Comparison of ENCODE assay signal across 28 mouse cellular contexts in the genomic region with DNA sequence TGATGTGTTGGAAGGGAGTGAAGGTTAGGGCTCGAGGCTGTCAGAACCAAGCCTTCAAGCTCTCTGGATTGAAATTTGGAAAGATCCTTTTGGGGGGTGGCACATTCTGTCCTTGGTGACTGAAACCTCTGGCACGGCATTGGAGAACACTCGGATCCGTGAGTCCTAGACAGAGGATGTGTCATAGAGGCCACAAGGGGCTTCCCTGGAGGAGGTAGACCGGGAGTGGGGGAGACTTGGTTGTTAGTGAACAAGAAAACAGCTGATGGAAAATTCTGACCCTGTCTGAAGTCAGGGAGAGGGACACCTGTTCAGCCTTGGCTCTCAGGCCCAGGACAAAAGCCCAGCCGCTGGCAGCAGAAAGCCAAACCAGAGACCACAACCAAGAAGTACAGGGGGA. TPM values are rescaled to one million over a fixed set of nuclear protein-coding genes. Genes with fewer than 3 reads are reported as not detected.
DNase-seq lines count a peak whose midpoint lies in the region; ATAC-seq and TF ChIP-seq lines count a peak whose summit lies in the region.
"Had no signal": no experiment of that assay in that cellular context is flagged by ENCODE, and none has a peak within 500 bp of the region (broad histone marks: within the 10 kb centered on the region; RNA-seq: fewer than 3 reads in every experiment).

No protein-coding gene starts in this region.

- H3K4me1 ChIP-seq in kidney, embryonic 15.5 days: peaks cover 16% of the 10 kb centered on the region
- peaks cover 16% of the 10 kb centered on the region; the same call in 1 of the 2 replicates for H3K4me1 ChIP-seq in intestine, embryonic 15.5 days (replicated peaks)
- H3K4me1 ChIP-seq in intestine, postnatal 0 days (replicated peaks; ENCODE audit: control insufficient read depth, insufficient read depth, low read length): no peaks in the 10 kb centered on the region; the same call in 1 of the 2 replicates
- H3K4me1 ChIP-seq in liver, postnatal 0 days (ENCODE audit: insufficient read depth): peaks cover 32% of the 10 kb centered on the region
- H3K4me1 ChIP-seq: hindbrain, embryonic 13.5 days; limb, embryonic 15.5 days; stomach, embryonic 15.5 days had no signal

- H3K27me3 ChIP-seq in kidney, embryonic 15.5 days: no peaks in the 10 kb centered on the region
- H3K27me3 ChIP-seq in intestine, embryonic 15.5 days (replicated peaks): no peaks in the 10 kb centered on the region
- no peaks in the 10 kb centered on the region for H3K27me3 ChIP-seq in intestine, postnatal 0 days (replicated peaks; ENCODE audit: control insufficient read depth, insufficient read depth, low read length)
- no peaks in the 10 kb centered on the region for H3K27me3 ChIP-seq in liver, postnatal 0 days (ENCODE audit: insufficient read depth, low read length)
- H3K27me3 ChIP-seq: limb, embryonic 15.5 days; neural tube, embryonic 13.5 days; stomach, embryonic 15.5 days had no signal

- no peaks in the 10 kb centered on the region for H3K36me3 ChIP-seq in kidney, embryonic 15.5 days
- H3K36me3 ChIP-seq in intestine, embryonic 15.5 days: no peaks in the 10 kb centered on the region
- peaks cover 29% of the 10 kb centered on the region; the same call in 1 of the 2 replicates for H3K36me3 ChIP-seq in intestine, postnatal 0 days (ENCODE audit: control insufficient read depth, insufficient read depth)
- peaks cover 14% of the 10 kb centered on the region for H3K36me3 ChIP-seq in liver, postnatal 0 days (replicated peaks; ENCODE audit: insufficient read depth, low read length)
- H3K36me3 ChIP-seq: forebrain, embryonic 10.5 days; heart, embryonic 12.5 days; hindbrain, embryonic 13.5 days; limb, embryonic 15.5 days; neural tube, embryonic 13.5 days; stomach, embryonic 15.5 days had no signal

- no peak overlapping the region for H3K4me3 ChIP-seq in kidney, embryonic 15.5 days (replicated peaks)
- no peak overlapping the region for H3K4me3 ChIP-seq in intestine, embryonic 15.5 days (replicated peaks)
- no peak overlapping the region for H3K4me3 ChIP-seq in intestine, postnatal 0 days (ENCODE audit: low read depth, low read length)
- H3K4me3 ChIP-seq in liver, postnatal 0 days (ENCODE audit: low read depth, low read length): no peak overlapping the region
- H3K4me3 ChIP-seq: forebrain, embryonic 10.5 days; heart, embryonic 12.5 days; hindbrain, embryonic 13.5 days; limb, embryonic 15.5 days; myocyte; neural tube, embryonic 13.5 days; stomach, embryonic 15.5 days had no signal

- no peaks in the 10 kb centered on the region for H3K9me3 ChIP-seq in kidney, embryonic 15.5 days (replicated peaks)
- no peaks in the 10 kb centered on the region for H3K9me3 ChIP-seq in intestine, embryonic 15.5 days
- H3K9me3 ChIP-seq in intestine, postnatal 0 days (ENCODE audit: control insufficient read depth): no peaks in the 10 kb centered on the region
- H3K9me3 ChIP-seq in liver, postnatal 0 days (ENCODE audit: low read length): no peaks in the 10 kb centered on the region
- H3K9me3 ChIP-seq: forebrain, embryonic 10.5 days; heart, embryonic 12.5 days; hindbrain, embryonic 13.5 days; limb, embryonic 15.5 days; neural tube, embryonic 13.5 days; stomach, embryonic 15.5 days had no signal

- no peak for TF ChIP-seq EP300 in liver, postnatal 0 days (IDR thresholded peaks at IDR 0.05; ENCODE audit: low read depth)

- DNase-seq in kidney, adult 11 months: no peak
- DNase-seq in liver, postnatal 0 days: no peak
- no peak for DNase-seq in heart, postnatal 10 days
- DNase-seq in left cerebral cortex, postnatal 4 days: no peak
- DNase-seq: cerebellum, adult 9-10 months; gastrocnemius, postnatal 14 days; heart, adult 11 months; kidney, postnatal 4 days; lung, postnatal 4 days; right cerebral cortex, postnatal 4 days; thymus, postnatal 25 days had no signal

- no peak; the same call in 1 of the 2 replicates for ATAC-seq in kidney, embryonic 15.5 days (replicated peaks; ENCODE audit: low FRiP score)
- no peak for ATAC-seq in intestine, embryonic 15.5 days
- ATAC-seq in intestine, postnatal 0 days: no peak
- peak; percentile 3; the same call in 1 of the 2 replicates for ATAC-seq in liver, postnatal 0 days
- ATAC-seq: activated CD4-positive, CD25-positive, alpha-beta regulatory T cell, adult 4 months; forebrain, embryonic 16.5 days; midbrain, embryonic 16.5 days had no signal

- no peak overlapping the region for H3K9ac ChIP-seq in kidney, embryonic 15.5 days
- 0 out of 2 replicates have a peak overlapping the region, but pooled peaks have one; percentile 17 for H3K9ac ChIP-seq in intestine, embryonic 15.5 days
- no peak overlapping the region for H3K9ac ChIP-seq in intestine, postnatal 0 days (ENCODE audit: low read depth, low read length)
- H3K9ac ChIP-seq in liver, postnatal 0 days (replicated peaks): peak overlapping the region; percentile 36; the same call in 1 of the 2 replicates
- H3K9ac ChIP-seq: heart, embryonic 12.5 days; hindbrain, embryonic 13.5 days; limb, embryonic 15.5 days; neural tube, embryonic 13.5 days; stomach, embryonic 15.5 days had no signal

- intact Hi-C loops in heart, postnatal 10 days (cut with DNase I): no loop called here
- intact Hi-C loops in left cerebral cortex, postnatal 4 days (cut with DNase I): no loop called here

- no peak overlapping the region for H3K4me2 ChIP-seq in kidney, embryonic 15.5 days
- 0 out of 2 replicates have a peak overlapping the region, but pooled peaks have one; percentile 17 for H3K4me2 ChIP-seq in intestine, embryonic 15.5 days (replicated peaks)
- H3K4me2 ChIP-seq in intestine, postnatal 0 days (replicated peaks; ENCODE audit: low read depth): no peak overlapping the region
- peak overlapping the region; percentile 7; the same call in 1 of the 2 replicates for H3K4me2 ChIP-seq in liver, postnatal 0 days (ENCODE audit: low read depth, low read length)
- H3K4me2 ChIP-seq: heart, embryonic 12.5 days; hindbrain, embryonic 13.5 days; limb, embryonic 15.5 days; neural tube, embryonic 13.5 days; stomach, embryonic 15.5 days had no signal

- WGBS in kidney, embryonic 15.5 days: 75% methylated on average over 6 of the region's 6 CpGs
- 53% methylated on average over 6 of the region's 6 CpGs for WGBS in intestine, embryonic 15.5 days
- WGBS in intestine, postnatal 0 days: 41% methylated on average over 6 of the region's 6 CpGs
- WGBS in liver, postnatal 0 days (ENCODE audit: insufficient replicate concordance): 75% methylated on average over 6 of the region's 6 CpGs

- no peak for TF ChIP-seq CTCF in intestine, postnatal 0 days (IDR thresholded peaks at IDR 0.05; ENCODE audit: low read depth)
- TF ChIP-seq CTCF in liver, postnatal 0 days (IDR thresholded peaks at IDR 0.05; ENCODE audit: low read depth): no peak

- H3K27ac ChIP-seq in kidney, embryonic 15.5 days: peak overlapping the region; percentile 60
- H3K27ac ChIP-seq in intestine, embryonic 15.5 days: peak overlapping the region; percentile 77
- peak overlapping the region; percentile 21; the same call in 1 of the 2 replicates for H3K27ac ChIP-seq in intestine, postnatal 0 days (ENCODE audit: low read depth, low read length)
- peak overlapping the region; percentile 78 for H3K27ac ChIP-seq in liver, postnatal 0 days (ENCODE audit: low read depth)
- H3K27ac ChIP-seq: forebrain, embryonic 10.5 days; hindbrain, embryonic 13.5 days; limb, embryonic 15.5 days; neural tube, embryonic 13.5 days; stomach, embryonic 15.5 days had no signal

RNA-seq across cellular contexts. Expression of a gene that starts 47.1 kb away (rescaled TPM):
- polyA plus RNA-seq in kidney, embryonic 15.5 days (2015; fragmentation: Nextera tagmentation; extraction: Ambion mirVana): 29.2 and 30.6 TPM in 2 replicates
- polyA plus RNA-seq in intestine, embryonic 15.5 days (2015; fragmentation: Nextera tagmentation; extraction: Ambion mirVana): 25.7 and 26.5 TPM in 2 replicates
- 10.4 and 10.9 TPM in 2 replicates for polyA plus RNA-seq in intestine, postnatal 0 days (2015; fragmentation: Nextera tagmentation; extraction: Ambion mirVana)
- polyA plus RNA-seq in liver, postnatal 0 days (2015; fragmentation: Nextera tagmentation; extraction: Ambion mirVana): 6.7 and 9.5 TPM in 2 replicates
- 10 to 100 TPM; 13.6 to 14.2 TPM for total RNA-seq in heart, postnatal 10 days (2021)
- 10 to 100 TPM; 40.1 to 46.8 TPM for total RNA-seq in left cerebral cortex, postnatal 4 days (2021)

RNA-seq across cellular contexts. Expression of a gene that starts 48.4 kb away (rescaled TPM):
- 18.6 and 19.4 TPM in 2 replicates for polyA plus RNA-seq in kidney, embryonic 15.5 days (2015; fragmentation: Nextera tagmentation; extraction: Ambion mirVana)
- 85.1 and 85.9 TPM in 2 replicates for polyA plus RNA-seq in intestine, embryonic 15.5 days (2015; fragmentation: Nextera tagmentation; extraction: Ambion mirVana)
- 50.8 and 53.0 TPM in 2 replicates for polyA plus RNA-seq in intestine, postnatal 0 days (2015; fragmentation: Nextera tagmentation; extraction: Ambion mirVana)
- polyA plus RNA-seq in liver, postnatal 0 days (2015; fragmentation: Nextera tagmentation; extraction: Ambion mirVana): 25.1 and 27.5 TPM in 2 replicates
- not detected for total RNA-seq in heart, postnatal 10 days (2021)
- not detected for total RNA-seq in left cerebral cortex, postnatal 4 days (2021)
- total RNA-seq: gastrocnemius, postnatal 14 days; heart, postnatal 25 days; left cerebral cortex, postnatal 25 days had no signal
- polyA plus RNA-seq: activated CD4-positive, CD25-positive, alpha-beta regulatory T cell, adult 4 months; C2C12; forebrain, embryonic 10.5 days; lung, embryonic 16.5 days; midbrain, embryonic 16.5 days; myocyte; neural tube, embryonic 13.5 days had no signal

Comparison
In these comparisons a context has a peak if more than half of its experiments do, and no peak if none do; other contexts are left out.
1. H3K4me2 ChIP-seq: peak in intestine, embryonic 15.5 days (single experiment) and liver, postnatal 0 days (single experiment); none in kidney, embryonic 15.5 days (single experiment) and intestine, postnatal 0 days (single experiment).
2. H3K9ac ChIP-seq: peak in intestine, embryonic 15.5 days (single experiment) and liver, postnatal 0 days (single experiment); none in kidney, embryonic 15.5 days (single experiment) and intestine, postnatal 0 days (single experiment).
3. H3K27ac ChIP-seq: peak in every context shown above with its lines; median percentile 78 in liver, postnatal 0 days; 77 in intestine, embryonic 15.5 days; 60 in kidney, embryonic 15.5 days; 21 in intestine, postnatal 0 days.